Mouse (Mus musculus) limb, embryonic 15.5 days (tissue): Measurements from ENCODE around the gene Micall2. TPM values are rescaled to one million over a fixed set of nuclear protein-coding genes. Genes with fewer than 3 reads are reported as not detected.
A peak's percentile ranks its signal among the peaks of the same experiment; 100 is the strongest.

Experiments
- ATAC-seq: fragments of 200-750 bp; cut with Nextera tagmentation; 2 replicates; pipeline ENCODE4 v1.8.0; 2017; ENCODE audit warnings: low read depth, moderate TSS enrichment; ENCODE audit not compliant: insufficient number of reproducible peaks, low FRiP score, low TSS enrichment
- H3K27ac ChIP-seq: fragments of 300-500 bp; sonication (generic); 2 replicates; pipeline ENCODE4 v1.5.1; 2015; ENCODE audit warnings: moderate library complexity, mild to moderate bottlenecking, inconsistent platforms
- H3K27me3 ChIP-seq: fragments of 300-500 bp; sonication (generic); 2 replicates; pipeline ENCODE4 v1.6.1; 2015; ENCODE audit warnings: inconsistent platforms
- H3K36me3 ChIP-seq: fragments of 300-500 bp; sonication (generic); 2 replicates; pipeline ENCODE4 v1.6.1; 2015; ENCODE audit warnings: inconsistent platforms
- H3K4me1 ChIP-seq: fragments of 300-500 bp; sonication (generic); 2 replicates; pipeline ENCODE4 v1.6.1; 2015; ENCODE audit warnings: inconsistent platforms
- H3K4me2 ChIP-seq: fragments of 300-500 bp; sonication (generic); 2 replicates; pipeline ENCODE4 v1.6.1; 2015; ENCODE audit warnings: mild to moderate bottlenecking, inconsistent platforms
- H3K4me3 ChIP-seq: fragments of 300-500 bp; sonication (generic); 2 replicates; pipeline ENCODE4 v1.5.1; 2015; ENCODE audit warnings: mild to moderate bottlenecking, inconsistent platforms
- H3K9ac ChIP-seq: fragments of 300-500 bp; sonication (generic); 2 replicates; pipeline ENCODE4 v1.6.1; 2015; ENCODE audit warnings: inconsistent platforms
- H3K9me3 ChIP-seq: fragments of 300-500 bp; sonication (generic); 2 replicates; pipeline ENCODE4 v1.6.1; 2016; ENCODE audit warnings: inconsistent platforms
- WGBS: fragments of 180-500 bp; shearing (Covaris S2); methylation state at CpG from one replicate; pipeline ENCODE4 v1.1.7; 2015; 5-methylcytosine and 5-hydroxymethylcytosine counted together
- microRNA-seq: library from miRNA; unstranded; fragments of <30 nt; microRNA quantifications from one replicate; pipeline ENCODE4, GENCODE M21; 2016
- polyA plus RNA-seq: library from polyadenylated mRNA; unstranded; fragments of >200 nt; fragmentation: Nextera tagmentation; extraction: Ambion mirVana; gene quantifications from 2 replicates; pipeline ENCODE4 v1.2.1, GENCODE M21; 2015

The Micall2 gene
- polyA plus RNA-seq, 1 experiment from 2014 or later, result 4.9 TPM

DNA sequence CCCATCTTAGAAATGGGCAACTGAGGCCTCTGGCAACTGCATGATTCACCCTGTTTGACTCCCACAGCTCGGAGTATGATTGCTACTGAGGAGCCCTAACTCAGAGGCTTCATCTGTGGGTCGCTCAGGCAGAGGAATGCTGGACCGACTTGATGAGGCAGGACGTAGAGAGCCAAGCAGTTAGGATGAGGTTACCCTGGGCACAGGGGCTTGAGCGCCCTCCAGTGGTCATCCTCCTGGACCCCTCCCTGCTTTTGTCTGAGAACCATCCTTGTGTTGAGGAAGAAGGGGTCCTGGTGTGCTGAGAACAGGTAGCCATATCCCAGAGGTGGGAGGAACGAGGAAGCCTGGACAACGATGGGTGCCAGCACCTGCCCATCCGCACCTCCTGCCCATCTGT lies 66.8 kb downstream of the Micall2 start:
- H3K4me2 ChIP-seq, result no peak overlapping the region
- ATAC-seq, result no peak
- WGBS, result 10% methylated on average over 8 of the region's 8 CpGs
- no peaks in the 10 kb centered on the region for H3K36me3 ChIP-seq
- no peaks in the 10 kb centered on the region for H3K9me3 ChIP-seq
- H3K9ac ChIP-seq, result no peak overlapping the region
- H3K4me3 ChIP-seq, result no peak overlapping the region
- H3K27me3 ChIP-seq, result peaks cover 92% of the 10 kb centered on the region
- no peak overlapping the region for H3K27ac ChIP-seq
- peaks cover 16% of the 10 kb centered on the region for H3K4me1 ChIP-seq

DNA sequence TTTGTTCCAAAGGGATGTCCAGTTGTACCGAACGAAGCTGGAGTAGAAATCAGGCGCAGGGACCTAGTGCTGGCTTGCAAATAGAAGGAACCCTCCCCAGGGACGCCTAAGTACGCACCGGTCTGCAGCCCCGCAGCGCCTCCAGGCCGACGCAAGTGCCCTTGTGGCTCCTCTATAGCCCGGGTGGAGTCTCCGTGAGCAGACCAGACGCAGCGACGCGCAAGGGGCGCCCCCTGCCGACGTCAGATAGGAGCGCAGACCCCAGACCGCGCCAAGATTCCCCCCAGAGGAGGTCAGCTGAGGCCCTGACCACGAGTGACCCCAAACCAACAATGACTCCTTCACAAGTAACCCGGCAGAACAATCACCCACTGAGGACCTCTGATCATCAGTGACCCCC lies 67.6 kb downstream of the Micall2 start:
- Histone ChIP-seq H3K27me3 (peaks cover 85% of the 10 kb centered on the region), H3K9ac (no peak overlapping the region), H3K27ac (no peak overlapping the region), H3K9me3 (no peaks in the 10 kb centered on the region), H3K36me3 (no peaks in the 10 kb centered on the region), H3K4me1 (peaks cover 16% of the 10 kb centered on the region), H3K4me3 (0 out of 2 replicates have a peak overlapping the region, but pooled peaks have one; percentile 7), H3K4me2 (peak overlapping the region; percentile 29)
- no peak for ATAC-seq
- under 1% methylated on average over 24 of the region's 24 CpGs for WGBS

DNA sequence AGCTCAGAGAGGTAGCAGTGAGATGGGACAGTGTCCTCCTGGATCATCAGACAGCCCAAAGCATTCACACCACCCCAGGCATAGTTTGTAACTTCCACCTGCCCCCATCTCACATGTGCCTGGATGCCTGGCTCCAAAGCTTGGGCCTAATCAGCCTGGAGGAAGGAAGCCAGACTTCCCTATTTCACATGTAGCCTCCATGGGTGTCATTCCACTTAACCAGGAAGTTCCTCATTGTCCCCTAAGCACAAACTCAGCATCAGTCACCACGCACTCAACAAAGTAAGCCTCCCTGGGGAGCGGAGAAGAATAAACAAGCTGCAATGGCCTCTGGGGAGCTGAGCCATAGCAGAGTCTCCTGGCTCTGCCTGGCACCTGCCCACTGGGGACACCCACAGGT lies 69.6 kb downstream of the Micall2 start:
- Histone ChIP-seq H3K9me3 (no peaks in the 10 kb centered on the region), H3K27ac (no peak overlapping the region), H3K4me2 (no peak overlapping the region), H3K36me3 (no peaks in the 10 kb centered on the region), H3K9ac (no peak overlapping the region), H3K27me3 (peaks cover 80% of the 10 kb centered on the region), H3K4me3 (no peak overlapping the region), H3K4me1 (peaks cover 16% of the 10 kb centered on the region)
- no peak for ATAC-seq
- WGBS, result 59% methylated on average over 2 of the region's 2 CpGs

- Histone ChIP-seq H3K4me2 (no peak overlapping the region), H3K9ac (no peak overlapping the region), H3K36me3 (no peaks in the 10 kb centered on the region), H3K27me3 (peaks cover 79% of the 10 kb centered on the region), H3K27ac (no peak overlapping the region), H3K4me3 (no peak overlapping the region), H3K9me3 (no peaks in the 10 kb centered on the region), H3K4me1 (peaks cover 16% of the 10 kb centered on the region)
- WGBS, result 44% methylated on average over 3 of the region's 3 CpGs
- ATAC-seq, result no peak
Observed at GRCm38 (mm10) chr5:139665375-139665774, 70.8 kb downstream of the Micall2 start.

DNA sequence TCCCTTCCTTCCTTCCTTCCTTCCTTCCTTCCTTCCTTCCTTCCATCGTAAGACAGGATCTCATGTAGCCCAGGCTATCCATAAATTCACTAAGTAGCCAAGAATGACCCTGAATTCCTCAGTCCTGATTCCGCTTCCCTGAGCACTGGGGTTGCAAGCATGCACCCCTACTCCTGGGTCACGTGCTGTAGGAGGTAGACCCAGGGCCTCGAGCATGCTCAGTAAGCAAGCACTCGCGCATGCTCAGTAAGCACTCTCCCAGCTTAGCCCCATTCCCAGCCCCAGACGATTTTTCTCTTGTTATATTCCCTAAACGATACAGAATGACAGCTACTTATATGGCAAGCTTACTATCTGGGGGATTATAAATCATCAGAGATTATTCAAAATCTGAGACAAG lies 74.4 kb downstream of the Micall2 start:
- Histone ChIP-seq H3K9ac (no peak overlapping the region), H3K36me3 (no peaks in the 10 kb centered on the region), H3K4me3 (no peak overlapping the region), H3K4me2 (no peak overlapping the region), H3K4me1 (peaks cover 5% of the 10 kb centered on the region; the same call in 1 of the 2 replicates), H3K27me3 (peaks cover 71% of the 10 kb centered on the region), H3K27ac (no peak overlapping the region), H3K9me3 (no peaks in the 10 kb centered on the region)
- no peak for ATAC-seq
- WGBS, result 66% methylated on average over 8 of the region's 8 CpGs

DNA sequence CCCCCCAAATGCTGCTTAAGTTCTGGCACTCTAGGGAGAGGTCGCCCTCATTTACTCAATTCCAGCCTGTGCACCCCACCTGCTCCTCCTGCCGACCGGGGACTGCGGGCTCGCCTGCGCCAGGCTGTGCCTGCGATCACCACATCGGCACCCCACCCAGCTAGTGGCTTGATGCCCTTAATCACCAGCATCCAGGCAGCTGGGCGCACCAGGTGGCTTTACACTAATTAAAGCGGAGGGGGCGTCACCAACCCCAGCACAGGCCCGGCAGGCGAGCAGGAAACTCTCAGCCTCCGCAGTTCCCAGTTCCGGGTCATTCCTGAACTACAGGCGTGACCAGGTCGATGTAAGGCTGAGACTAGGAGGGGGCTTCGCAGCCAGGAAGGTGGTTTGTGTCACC lies 76.8 kb downstream of the Micall2 start:
- Histone ChIP-seq H3K4me3 (no peak overlapping the region; the same call in 1 of the 2 replicates), H3K27ac (no peak overlapping the region), H3K27me3 (peaks cover 52% of the 10 kb centered on the region), H3K36me3 (no peaks in the 10 kb centered on the region), H3K9me3 (no peaks in the 10 kb centered on the region), H3K4me1 (peaks cover 5% of the 10 kb centered on the region; the same call in 1 of the 2 replicates), H3K9ac (no peak overlapping the region), H3K4me2 (no peak overlapping the region)
- 2% methylated on average over 18 of the region's 18 CpGs for WGBS
- no peak for ATAC-seq

DNA sequence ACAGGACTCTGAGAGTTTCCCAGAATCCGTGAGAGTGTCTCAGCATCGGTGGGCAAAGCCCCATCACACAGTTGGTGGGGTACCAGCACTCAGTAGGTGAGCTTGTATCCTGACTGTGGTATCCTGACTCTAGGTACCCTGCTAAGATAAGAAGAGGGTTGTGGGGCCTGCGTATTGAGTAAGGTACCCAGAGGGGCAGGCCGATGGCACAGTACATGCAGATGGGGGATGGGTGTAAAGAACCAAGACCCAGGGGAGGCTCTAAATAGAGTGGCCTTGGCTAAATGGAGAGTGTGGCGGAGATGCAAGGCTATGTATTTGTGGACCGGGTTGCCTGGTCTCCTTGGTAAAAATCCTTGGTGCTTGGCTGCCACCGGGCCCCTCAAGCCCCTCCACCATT lies 77.3 kb downstream of the Micall2 start:
- Histone ChIP-seq H3K27ac (no peak overlapping the region), H3K9me3 (no peaks in the 10 kb centered on the region), H3K4me2 (no peak overlapping the region), H3K4me3 (no peak overlapping the region), H3K27me3 (peaks cover 51% of the 10 kb centered on the region), H3K4me1 (peaks cover 5% of the 10 kb centered on the region; the same call in 1 of the 2 replicates), H3K36me3 (no peaks in the 10 kb centered on the region), H3K9ac (no peak overlapping the region)
- no peak for ATAC-seq
- WGBS, result 35% methylated on average over 7 of the region's 7 CpGs

DNA sequence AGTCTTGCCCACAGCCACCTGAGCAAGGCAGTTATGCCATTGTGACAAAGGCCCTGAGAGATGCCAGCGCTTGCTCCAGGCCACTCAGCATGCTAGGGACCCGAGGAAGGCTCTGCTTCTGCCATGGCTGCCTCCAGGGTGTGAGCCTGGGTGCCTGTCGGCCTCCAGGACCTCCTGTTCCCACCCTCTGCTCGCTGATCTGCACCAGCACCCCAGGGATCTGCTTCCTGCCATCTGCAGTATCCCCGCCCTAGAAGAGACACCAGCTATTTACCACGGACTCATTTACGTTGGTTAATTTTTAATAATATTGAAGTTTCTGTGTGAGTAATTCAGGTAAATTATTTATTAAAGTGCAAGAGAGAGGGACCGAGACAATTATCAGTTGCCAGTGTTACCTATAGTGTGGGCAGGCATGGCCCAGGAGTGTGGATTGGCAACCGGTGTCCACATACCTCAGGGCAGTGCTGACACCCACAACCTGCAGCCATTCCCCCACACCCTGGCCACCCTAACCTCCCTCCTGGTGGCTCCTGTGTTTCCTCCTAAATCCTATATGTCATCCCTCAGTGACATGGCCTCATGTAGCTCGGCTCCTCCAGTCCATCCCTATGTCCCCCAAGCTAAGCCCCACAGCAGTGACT lies 78.1 kb downstream of the Micall2 start:
- ATAC-seq, result no peak
- no peak overlapping the region for H3K27ac ChIP-seq
- peaks cover 5% of the 10 kb centered on the region; the same call in 1 of the 2 replicates for H3K4me1 ChIP-seq
- no peaks in the 10 kb centered on the region for H3K36me3 ChIP-seq
- H3K9ac ChIP-seq, result no peak overlapping the region
- 64% methylated on average over 10 of the region's 10 CpGs for WGBS
- H3K9me3 ChIP-seq, result no peaks in the 10 kb centered on the region
- H3K4me3 ChIP-seq, result no peak overlapping the region
- peaks cover 51% of the 10 kb centered on the region for H3K27me3 ChIP-seq
- H3K4me2 ChIP-seq, result no peak overlapping the region

Small RNA genes within 50 kb of the gene (microRNA-seq; reads per million reads assigned to microRNA genes)
- not detected for gene Mir7037

Other genes starting within 250 kb of the Micall2 start
- gene Uncx, start 192.8 kb downstream of the Micall2 start, polyA plus RNA-seq, result 0.20 and 0.35 TPM in 2 replicates
- 21.2 and 21.5 TPM in 2 replicates for gene Ints1, start 39.3 kb upstream of the Micall2 start, polyA plus RNA-seq
- gene Mafk, start 55.2 kb upstream of the Micall2 start, polyA plus RNA-seq, result 11.9 and 12.5 TPM in 2 replicates
- 11.1 and 12.0 TPM in 2 replicates for gene Tmem184a, start 83.6 kb upstream of the Micall2 start, polyA plus RNA-seq
- not detected in 2 replicates for gene Gm26938, start 90.1 kb upstream of the Micall2 start, polyA plus RNA-seq
- gene Psmg3, start 90.5 kb upstream of the Micall2 start, polyA plus RNA-seq, result 61.2 and 68.5 TPM in 2 replicates
- 1.2 and 1.3 TPM in 2 replicates for gene Elfn1, start 171.6 kb upstream of the Micall2 start, polyA plus RNA-seq